Mouse (Mus musculus): Measurements from ENCODE around the gene Gramd1a. TPM values are rescaled to one million over a fixed set of nuclear protein-coding genes. Genes with fewer than 3 reads are reported as not detected.

Gene Gramd1a
- 100 to 1,000 TPM; 920 to 931 TPM for total RNA-seq (2023)

DNA sequence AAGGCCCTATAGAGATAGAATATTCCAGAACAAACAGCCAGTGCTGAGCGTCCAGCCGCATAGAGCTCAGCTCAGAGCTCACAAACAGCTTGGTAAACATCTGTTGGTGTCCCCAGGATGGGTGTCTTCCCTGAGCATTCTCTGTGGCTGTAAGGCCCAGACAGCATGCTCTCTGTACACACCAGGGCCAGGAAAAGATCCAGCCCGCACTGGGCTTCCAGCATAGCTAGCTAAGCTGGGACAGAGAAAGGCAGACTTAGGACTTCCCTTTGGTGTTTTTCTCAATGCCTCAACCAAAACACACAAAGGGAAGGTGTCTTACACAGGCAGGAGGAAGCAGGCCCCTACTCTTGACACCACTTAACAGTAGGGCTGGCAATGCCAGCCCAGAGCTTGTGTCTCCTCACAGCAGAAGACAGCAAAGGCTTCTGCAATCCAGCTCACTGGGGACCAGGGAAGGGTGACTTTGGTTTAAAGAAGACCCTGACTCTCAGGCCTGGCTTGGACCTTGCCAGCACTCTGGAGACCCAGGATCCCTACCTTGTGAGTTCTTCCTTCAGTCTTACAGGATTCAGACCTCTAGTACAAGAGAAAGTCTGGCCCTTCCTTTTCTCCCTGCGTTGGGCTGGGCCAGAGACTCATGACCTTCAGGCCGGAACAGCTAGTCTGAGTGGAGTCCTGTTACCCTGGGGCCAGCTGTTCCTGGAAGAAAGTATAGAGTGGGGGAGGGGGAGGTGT is at the start of gene Gramd1a:
Gene Gramd1a, minus strand, starts transcription at position 601 of the 738 bp plus-strand sequence.

DNA sequence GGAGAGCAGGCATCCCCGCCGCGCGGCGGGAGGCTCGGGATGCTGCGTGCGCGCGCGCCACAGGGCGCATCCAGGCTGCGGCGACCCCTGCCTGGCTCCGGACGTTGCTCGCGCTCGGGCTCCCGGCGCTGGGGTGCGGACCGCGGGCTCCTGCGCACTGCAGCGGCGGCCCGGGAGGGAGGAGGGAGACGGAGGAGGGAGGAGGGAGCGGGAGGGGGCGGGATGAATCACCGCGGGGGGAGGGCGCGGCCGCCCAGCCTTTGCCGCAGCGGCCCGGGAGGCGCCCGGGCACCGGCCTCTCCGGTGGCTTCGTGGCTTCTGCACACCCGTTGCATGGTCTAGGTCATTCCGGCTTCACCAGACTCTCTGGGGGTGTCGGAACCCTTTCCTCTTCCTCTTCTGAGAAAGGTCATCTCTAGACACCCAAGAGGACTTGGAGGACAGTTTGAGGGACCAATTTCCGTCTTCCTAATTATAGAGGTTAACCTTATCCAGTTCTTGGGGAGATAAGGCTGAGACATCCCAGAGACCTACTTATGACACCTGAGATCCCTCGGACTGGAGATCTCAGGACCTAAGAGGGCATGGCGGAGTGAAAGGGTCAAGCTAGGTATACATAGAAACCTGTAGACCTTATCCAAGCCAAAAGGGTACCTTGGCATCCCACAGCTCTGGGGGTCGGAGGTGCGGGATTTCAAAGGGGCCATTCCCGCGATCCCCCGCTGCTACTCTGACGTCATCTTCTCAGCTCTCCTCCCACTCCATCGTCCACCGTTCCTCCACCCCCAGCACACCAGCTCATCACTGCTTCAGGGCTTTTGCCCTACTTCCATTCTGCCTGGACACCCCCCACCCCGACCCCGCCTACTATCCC is 28.6 kb downstream of the Gramd1a start, which contains the start of gene Scn1b:
Gene Scn1b, minus strand, starts transcription at position 153 of the 874 bp plus-strand sequence.

DNA sequence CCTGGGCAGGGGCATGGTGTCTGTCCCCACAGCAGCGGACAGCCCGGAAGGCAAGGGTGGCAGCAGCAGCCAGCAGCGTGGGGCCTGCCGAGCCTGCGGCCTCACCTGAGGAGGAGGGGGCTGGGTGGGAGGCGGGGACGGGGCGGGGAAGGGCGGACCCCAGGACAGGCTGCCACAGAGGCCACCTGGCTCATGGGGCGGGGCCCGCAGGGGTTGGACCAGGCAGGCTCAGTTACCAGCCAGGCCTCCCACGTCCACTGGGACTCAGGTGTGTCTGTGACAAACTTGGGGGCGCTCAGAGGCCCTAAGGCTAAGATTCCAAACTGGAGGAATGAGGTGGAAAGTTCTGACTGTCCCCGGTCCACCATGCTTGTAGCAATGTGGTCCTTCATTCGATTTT is 40.5 kb downstream of the Gramd1a start, which contains the start of gene Hpn:
Gene Hpn, minus strand, starts transcription at position 109 of the 400 bp plus-strand sequence.

Other genes with a start within 250 kb of the Gramd1a start
- not detected for gene Mag, start 241.0 kb downstream of the Gramd1a start, total RNA-seq (2023)
- not detected for gene Hamp2, start 231.2 kb downstream of the Gramd1a start, total RNA-seq (2023)
- gene Hamp, start 211.9 kb downstream of the Gramd1a start, total RNA-seq (2023): not detected
- 100 to 1,000 TPM; 150 to 156 TPM for gene Usf2, start 199.1 kb downstream of the Gramd1a start, total RNA-seq (2023)
- 1 to 10 TPM; 3.6 to 3.7 TPM for gene Lsr, start 182.4 kb downstream of the Gramd1a start, total RNA-seq (2023)
- under 1 TPM in 1 of 2 experiments, not detected in 1; 0.20 TPM for gene Fam187b, start 182.1 kb downstream of the Gramd1a start, total RNA-seq (2023)
- gene Fxyd5, start 113.4 kb downstream of the Gramd1a start, total RNA-seq (2023): 100 to 1,000 TPM; 878 to 928 TPM
- 1 to 10 TPM; 1.5 to 1.6 TPM for gene Fxyd7, start 104.4 kb downstream of the Gramd1a start, total RNA-seq (2023)
- not detected for gene Fxyd1, start 98.7 kb downstream of the Gramd1a start, total RNA-seq (2023)
- not detected for gene Lgi4, start 96.6 kb downstream of the Gramd1a start, total RNA-seq (2023)
- not detected for gene Fxyd3, start 79.2 kb downstream of the Gramd1a start, total RNA-seq (2023)
- gene Hpn, start 40.6 kb downstream of the Gramd1a start, total RNA-seq (2023): 1 to 10 TPM; 1.7 to 4.2 TPM
- gene Scn1b, start 28.9 kb downstream of the Gramd1a start, total RNA-seq (2023): 1 to 10 TPM; 3.6 to 4.2 TPM
- gene Scgb2b2, start 134.6 kb upstream of the Gramd1a start, total RNA-seq (2023): not detected
- gene Scgb1b2, start 135.9 kb upstream of the Gramd1a start, total RNA-seq (2023): not detected
- not detected for gene Scgb2b3, start 206.2 kb upstream of the Gramd1a start, total RNA-seq (2023)
- not detected for gene Scgb1b3, start 219.7 kb upstream of the Gramd1a start, total RNA-seq (2023)